Mouse (Mus musculus) olfactory bulb, adult 2 months (tissue): ENCODE measurements around the gene Ptn. TPM values are rescaled to one million over a fixed set of nuclear protein-coding genes. Genes with fewer than 3 reads are reported as not detected.

Experiments used
- H3K27ac ChIP-seq: fragments of 200-500 bp; 2 replicates; pipeline ENCODE4 v1.5.1; 2012; ENCODE audit warnings: low read depth, low read length; ENCODE audit not compliant: insufficient read depth
- H3K4me1 ChIP-seq: fragments of 200-500 bp; 2 replicates; pipeline ENCODE4 v1.6.1; 2012; ENCODE audit warnings: low read length; ENCODE audit not compliant: control insufficient read depth, insufficient read depth
- H3K4me3 ChIP-seq: fragments of 200-500 bp; 2 replicates; pipeline ENCODE4 v1.5.1; 2012; ENCODE audit warnings: mild to moderate bottlenecking, low read depth, low read length, moderate library complexity; ENCODE audit not compliant: insufficient read depth
- CTCF ChIP-seq: fragments of 200-500 bp; IDR thresholded peaks from 2 replicates; pipeline ENCODE4 v1.5.1; 2012; ENCODE audit warnings: low read depth, mild to moderate bottlenecking, low read length, moderate library complexity; ENCODE audit not compliant: insufficient read depth
- POLR2A ChIP-seq: fragments of 200-500 bp; IDR thresholded peaks from 2 replicates; pipeline ENCODE4 v1.6.1; 2012; ENCODE audit warnings: mild to moderate bottlenecking, low read depth, low read length, moderate library complexity; ENCODE audit not compliant: insufficient read depth
- WGBS: fragments of 180-500 bp; shearing (Covaris S2); methylation state at CpG from one replicate; pipeline ENCODE4 v1.1.7; 2018; 5-methylcytosine and 5-hydroxymethylcytosine counted together
- polyA plus RNA-seq: library from polyadenylated mRNA; stranded (reverse); fragments of >200 nt; gene quantifications from 2 replicates; pipeline ENCODE4 v1.2.4, GENCODE M21; 2012; ENCODE audit warnings: low replicate concordance; ENCODE audit not compliant: missing spikeins, insufficient read depth, insufficient read length

Ptn gene
- polyA plus RNA-seq, 1 experiment: 318 TPM

DNA sequence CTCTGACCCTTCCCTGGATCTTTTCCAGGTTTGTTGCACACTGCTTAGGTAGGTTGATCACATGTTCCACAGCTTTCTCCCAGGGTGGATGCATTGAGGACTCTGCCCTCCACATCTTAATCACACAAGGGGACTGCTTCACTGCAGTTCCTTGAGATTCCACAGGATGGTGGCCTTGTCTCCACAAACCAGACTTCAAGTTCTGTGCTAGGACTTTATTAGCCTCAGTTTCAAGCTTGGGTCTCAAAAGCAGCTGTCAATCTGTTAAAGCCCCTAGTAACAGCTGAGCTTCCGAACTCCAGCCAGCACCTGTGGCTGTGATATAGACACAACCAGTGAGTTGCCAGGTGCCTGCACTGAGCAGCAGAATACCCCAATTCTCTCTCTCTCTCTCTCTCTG is 118.5 kb downstream of the Ptn start:
- 6% methylated on average over 1 of the region's 1 CpGs for WGBS
- no peak overlapping the region for H3K4me3 ChIP-seq
- no peak for TF ChIP-seq POLR2A
- TF ChIP-seq CTCF: no peak
- H3K27ac ChIP-seq: no peak overlapping the region
- no peaks in the 10 kb centered on the region for H3K4me1 ChIP-seq

DNA sequence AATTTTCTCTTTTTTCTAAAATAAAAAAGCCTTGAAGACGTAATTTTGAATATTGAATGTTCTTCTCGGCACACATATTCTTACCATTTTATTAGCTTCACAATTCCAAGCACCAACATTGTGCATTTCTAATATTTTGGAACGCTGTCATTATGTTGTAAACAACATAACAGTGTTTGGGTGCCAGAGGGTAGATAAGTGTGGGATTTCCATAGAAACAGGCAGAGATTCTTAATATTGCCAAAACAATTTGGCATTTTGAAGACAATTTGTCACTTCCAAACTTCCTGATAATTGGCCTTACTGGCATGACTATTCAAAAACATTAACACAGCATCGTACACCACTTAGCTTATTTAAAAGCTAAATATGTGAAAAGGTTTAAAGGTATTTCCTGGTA is 119.1 kb downstream of the Ptn start:
- Histone ChIP-seq H3K4me1 (no peaks in the 10 kb centered on the region), H3K4me3 (no peak overlapping the region), H3K27ac (no peak overlapping the region)
- no peak for TF ChIP-seq CTCF
- no peak for TF ChIP-seq POLR2A
- WGBS: 59% methylated on average over 4 of the region's 4 CpGs

- Histone ChIP-seq H3K4me1 (no peaks in the 10 kb centered on the region), H3K27ac (no peak overlapping the region), H3K4me3 (no peak overlapping the region)
- no peak for TF ChIP-seq POLR2A
- TF ChIP-seq CTCF: no peak
- 79% methylated on average over 8 of the region's 8 CpGs for WGBS
Observed at GRCm38 (mm10) chr6:36676710-36677691, 133.0 kb downstream of the Ptn start.

DNA sequence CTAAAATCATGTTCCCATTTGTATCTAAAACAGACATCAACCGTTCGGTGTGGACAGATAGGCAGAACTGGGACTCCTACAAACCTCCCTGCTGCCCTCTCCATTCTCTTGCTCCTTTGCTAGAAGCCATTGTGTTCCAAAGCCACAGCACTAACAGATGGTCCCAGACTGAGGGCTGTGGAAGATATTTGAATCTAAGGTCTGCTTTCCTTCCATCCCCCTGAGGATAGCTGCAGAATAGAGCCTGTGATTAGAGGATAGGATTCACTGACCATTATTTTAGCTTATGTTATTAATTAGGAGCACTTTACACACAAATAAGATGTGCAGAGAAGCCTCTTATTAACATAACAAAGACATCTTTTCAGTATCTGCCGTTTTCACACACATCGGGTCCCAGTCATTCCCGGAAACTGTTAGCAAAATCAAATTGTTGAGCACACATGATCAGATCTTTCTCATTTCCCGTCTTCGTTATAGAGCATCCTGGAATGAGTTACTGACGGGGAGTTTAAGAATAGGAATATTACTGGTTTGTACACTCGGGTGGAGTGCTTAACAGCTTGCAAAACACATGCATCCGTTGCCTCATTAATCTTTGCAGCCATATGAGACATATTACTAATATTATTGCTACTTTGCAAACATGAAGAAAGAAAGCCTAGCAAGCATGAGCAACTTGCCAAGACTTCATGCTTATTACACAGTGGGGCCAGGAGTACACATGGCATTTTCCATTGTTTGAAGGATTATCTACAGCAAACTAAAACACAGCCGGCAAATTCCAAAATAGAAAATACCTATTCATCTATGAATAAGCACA is 137.4 kb downstream of the Ptn start:
- H3K4me1 ChIP-seq: no peaks in the 10 kb centered on the region
- 52% methylated on average over 11 of the region's 11 CpGs for WGBS
- H3K4me3 ChIP-seq: no peak overlapping the region
- no peak overlapping the region for H3K27ac ChIP-seq
- TF ChIP-seq POLR2A (no peak), CTCF (no peak)

DNA sequence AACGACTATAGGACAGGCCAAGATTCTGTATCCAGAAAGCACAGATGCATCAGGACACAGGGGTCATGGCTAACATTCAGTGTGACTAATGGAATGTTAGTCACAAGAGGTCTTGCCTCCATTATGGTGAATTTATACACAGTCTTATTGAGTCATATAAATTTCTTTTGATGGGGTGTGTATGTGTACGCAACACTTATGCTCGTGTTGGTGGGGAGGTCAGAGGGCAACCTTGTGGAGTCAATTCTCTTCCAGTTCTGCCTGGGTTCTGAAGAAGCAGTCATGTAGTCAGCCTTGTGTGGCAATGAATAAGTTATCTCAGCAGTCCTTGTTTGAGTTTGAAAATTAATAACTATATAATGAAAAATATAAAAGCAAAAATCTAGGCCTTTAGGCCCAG is 138.7 kb downstream of the Ptn start:
- no peak overlapping the region for H3K27ac ChIP-seq
- H3K4me1 ChIP-seq: no peaks in the 10 kb centered on the region
- WGBS: 96% methylated on average over 3 of the region's 3 CpGs
- H3K4me3 ChIP-seq: no peak overlapping the region
- TF ChIP-seq POLR2A: no peak
- TF ChIP-seq CTCF: no peak
